Mouse (Mus musculus) spleen, adult 2 months (tissue): ENCODE measurements around the gene Man2a1.

Experiments
- CTCF ChIP-seq: fragments of 200-500 bp; IDR thresholded peaks from 2 replicates; pipeline ENCODE4 v1.5.1; 2011; ENCODE audit warnings: mild to moderate bottlenecking, inconsistent platforms; ENCODE audit not compliant: insufficient read depth, insufficient read length, insufficient replicate concordance; ENCODE audit errors: extremely low read depth
- POLR2A ChIP-seq: fragments of 200-500 bp; IDR thresholded peaks from 2 replicates; pipeline ENCODE4 v1.6.1; 2011; ENCODE audit warnings: low read depth, low read length, inconsistent platforms

- TF ChIP-seq CTCF = no peak
- TF ChIP-seq POLR2A = no peak
Observed at GRCm38 (mm10) chr17:64647396-64647795, 46.9 kb downstream of the Man2a1 start.
